Mouse (Mus musculus): Measurements from ENCODE around the gene Eri3. TPM values are rescaled to one million over a fixed set of nuclear protein-coding genes. Genes with fewer than 3 reads are reported as not detected.

The Eri3 gene
- 120 and 127 TPM in 2 replicates for polyA plus RNA-seq (2015; fragmentation: Nextera tagmentation; extraction: Ambion mirVana)

DNA sequence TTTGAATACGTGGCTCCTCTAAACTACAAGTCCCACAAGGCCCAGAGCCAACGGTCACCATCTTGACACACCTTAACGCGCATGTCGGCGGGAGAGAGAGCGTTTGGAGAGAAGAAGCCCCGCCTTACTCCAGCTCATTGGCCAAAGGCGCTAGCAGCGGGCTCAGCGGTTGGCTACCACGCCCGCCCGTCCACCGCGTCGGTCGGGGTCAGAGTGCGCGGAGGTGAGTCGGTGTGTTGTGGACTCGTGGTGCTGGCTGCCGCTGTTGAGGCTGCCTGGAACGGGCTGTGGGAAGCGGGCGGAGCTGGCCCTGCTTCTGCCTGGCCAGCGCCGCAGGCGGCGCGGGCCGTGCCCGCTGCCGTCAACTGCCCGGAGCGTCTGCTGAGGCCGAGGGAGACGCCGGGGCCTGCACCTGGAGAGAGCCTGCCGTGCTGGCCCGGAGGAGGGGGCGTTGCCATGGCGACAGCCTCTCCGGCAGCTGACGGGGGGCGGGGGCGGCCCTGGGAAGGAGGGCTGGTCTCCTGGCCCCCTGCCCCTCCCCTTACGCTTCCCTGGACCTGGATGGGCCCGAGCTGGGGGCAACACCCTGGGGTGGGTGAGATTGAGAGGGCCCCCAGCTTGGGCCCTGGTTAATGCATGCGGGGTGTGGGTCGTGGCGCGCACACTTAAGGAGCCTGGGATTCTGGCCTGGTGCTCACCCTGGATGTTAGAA, at the start of gene Eri3:
Eri3 (plus strand) TSS at position 226 of the 712 bp plus-strand sequence.
- under 1% methylated on average over 51 of the region's 53 CpGs for WGBS
- no peaks in the 10 kb centered on the region for H3K27me3 ChIP-seq (ENCODE audit: control insufficient read depth, insufficient read depth, low read depth, low read length)
- peaks cover 14% of the 10 kb centered on the region for H3K4me1 ChIP-seq (replicated peaks; ENCODE audit: control insufficient read depth, insufficient read depth, low read length)
- H3K9ac ChIP-seq (ENCODE audit: low read length): peak within 1 kb of the TSS; percentile 92
- no peaks in the 10 kb centered on the region for H3K36me3 ChIP-seq (ENCODE audit: control insufficient read depth, insufficient read depth, low read length)
- peak within 1 kb of the TSS; percentile 63 for H3K27ac ChIP-seq (ENCODE audit: low read length)
- H3K4me2 ChIP-seq (ENCODE audit: low read depth, low read length): peak within 1 kb of the TSS; percentile 80
- no peaks in the 10 kb centered on the region for H3K9me3 ChIP-seq (ENCODE audit: control insufficient read depth, low read length)
- peak within 1 kb of the TSS; percentile 74 for H3K4me3 ChIP-seq (ENCODE audit: low read length)
- ATAC-seq (ENCODE audit: low read depth): peak; percentile 100

DNA sequence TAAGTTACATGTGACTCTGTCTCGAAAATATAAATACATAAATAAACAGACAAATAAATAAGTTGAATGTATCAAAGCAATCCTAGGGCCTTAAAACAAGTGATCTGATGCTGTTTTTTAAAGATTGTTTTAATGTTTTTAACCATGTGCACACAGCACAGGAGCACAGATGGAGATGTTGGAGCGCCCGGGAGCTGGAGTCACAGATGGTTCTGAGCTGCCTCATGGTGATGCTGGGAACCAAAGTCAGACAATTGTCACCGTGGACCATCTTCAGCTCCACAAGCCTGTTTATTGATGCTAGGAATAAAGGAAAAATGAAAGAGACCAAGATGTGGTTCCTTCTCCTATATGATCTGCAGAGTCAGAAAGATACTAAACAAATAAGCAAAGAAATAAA, 31.9 kb upstream of the Eri3 start:
- no peaks in the 10 kb centered on the region for H3K4me1 ChIP-seq (replicated peaks; ENCODE audit: control insufficient read depth, insufficient read depth, low read length)
- 87% methylated on average over 4 of the region's 4 CpGs for WGBS
- H3K9ac ChIP-seq (ENCODE audit: low read length): no peak overlapping the region
- H3K27ac ChIP-seq (ENCODE audit: low read length): no peak overlapping the region
- no peak overlapping the region for H3K4me2 ChIP-seq (ENCODE audit: low read depth, low read length)
- no peaks in the 10 kb centered on the region for H3K9me3 ChIP-seq (ENCODE audit: control insufficient read depth, low read length)
- no peak for ATAC-seq (ENCODE audit: low read depth)
- no peaks in the 10 kb centered on the region for H3K36me3 ChIP-seq (ENCODE audit: control insufficient read depth, insufficient read depth, low read length)
- no peak overlapping the region for H3K4me3 ChIP-seq (ENCODE audit: low read length)
- H3K27me3 ChIP-seq (ENCODE audit: control insufficient read depth, insufficient read depth, low read depth, low read length): no peaks in the 10 kb centered on the region

DNA sequence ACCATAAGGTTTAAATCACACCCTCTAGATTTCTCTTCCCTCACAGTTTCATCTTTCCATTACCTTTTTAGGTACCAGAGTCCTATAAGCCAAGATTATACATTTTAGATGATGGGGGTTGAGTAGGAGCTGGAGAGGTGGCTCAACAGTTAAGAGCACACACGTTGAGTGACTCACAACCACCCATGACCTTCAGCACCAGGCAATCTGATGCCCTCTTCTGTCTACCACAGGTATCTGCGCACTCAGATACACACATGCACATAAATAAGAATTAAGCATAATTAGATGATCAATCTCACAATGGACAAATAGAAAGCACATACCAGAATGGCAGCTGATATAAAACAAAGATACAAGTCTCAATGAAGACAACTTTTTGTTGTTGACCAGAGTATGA, 28.8 kb upstream of the Eri3 start:
- no peak overlapping the region for H3K9ac ChIP-seq (ENCODE audit: low read length)
- no peaks in the 10 kb centered on the region for H3K36me3 ChIP-seq (ENCODE audit: control insufficient read depth, insufficient read depth, low read length)
- no peak overlapping the region for H3K4me2 ChIP-seq (ENCODE audit: low read depth, low read length)
- H3K9me3 ChIP-seq (ENCODE audit: control insufficient read depth, low read length): no peaks in the 10 kb centered on the region
- H3K4me3 ChIP-seq (ENCODE audit: low read length): no peak overlapping the region
- no peaks in the 10 kb centered on the region for H3K4me1 ChIP-seq (replicated peaks; ENCODE audit: control insufficient read depth, insufficient read depth, low read length)
- ATAC-seq (ENCODE audit: low read depth): no peak
- WGBS: 55% methylated on average over 2 of the region's 2 CpGs
- no peak overlapping the region for H3K27ac ChIP-seq (ENCODE audit: low read length)
- H3K27me3 ChIP-seq (ENCODE audit: control insufficient read depth, insufficient read depth, low read depth, low read length): no peaks in the 10 kb centered on the region

DNA sequence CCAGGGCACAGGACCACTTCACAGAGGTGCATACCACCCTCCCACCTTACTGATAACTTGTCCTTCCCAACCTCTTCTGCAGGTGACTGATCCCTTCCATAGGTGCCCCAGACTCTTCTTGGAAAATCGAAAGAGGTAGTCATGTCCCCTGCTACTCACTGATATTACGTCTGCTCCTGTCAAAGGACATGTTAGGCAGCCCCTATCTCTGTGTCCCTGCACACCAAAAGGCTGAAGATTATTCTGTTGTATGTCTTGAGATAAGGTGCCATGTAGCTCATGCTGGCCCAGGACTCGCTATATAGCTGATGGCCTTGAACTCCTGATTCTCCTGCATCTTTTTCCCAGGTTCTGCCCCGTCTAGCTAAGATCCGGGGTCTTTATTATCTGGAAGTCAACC, 24.2 kb upstream of the Eri3 start:
- 87% methylated on average over 5 of the region's 5 CpGs for WGBS
- H3K27ac ChIP-seq (ENCODE audit: low read length): no peak overlapping the region
- H3K9me3 ChIP-seq (ENCODE audit: control insufficient read depth, low read length): no peaks in the 10 kb centered on the region

DNA sequence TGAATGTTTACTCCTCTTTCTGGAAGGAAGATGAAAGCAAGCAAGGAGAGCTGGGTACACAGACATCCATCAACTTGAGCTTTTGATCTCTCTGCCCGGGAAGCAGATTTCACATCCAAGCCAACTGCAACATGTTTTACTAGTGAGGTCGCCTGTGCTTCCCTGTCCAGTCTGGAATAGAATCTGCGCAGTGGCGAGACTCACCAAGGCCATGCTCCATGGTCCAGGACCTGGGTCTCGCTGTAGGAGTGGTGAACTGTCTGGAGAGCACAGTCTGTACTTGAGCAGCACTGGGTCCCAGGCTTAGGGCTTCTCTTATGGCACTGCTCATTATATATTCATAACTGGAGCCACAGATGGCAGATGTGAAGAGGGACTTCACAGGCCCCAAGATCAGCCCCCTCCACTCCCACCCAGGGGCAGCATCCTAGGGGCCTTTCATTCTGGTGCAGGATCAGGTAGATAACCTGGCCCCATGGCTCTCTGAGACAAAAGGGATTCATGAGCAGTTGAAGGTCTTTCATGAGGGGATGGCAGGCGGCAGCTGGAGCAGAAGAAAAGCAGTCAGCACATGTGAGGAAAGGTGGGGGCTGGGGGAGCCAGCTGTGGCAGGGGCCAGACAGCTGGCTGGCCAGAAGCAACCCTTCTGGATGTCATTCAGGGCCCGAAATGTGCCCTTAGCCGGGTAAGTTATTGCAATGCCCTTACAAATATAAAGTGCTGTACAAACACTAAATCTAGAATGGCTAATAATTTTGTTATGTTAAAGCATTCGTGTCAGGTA, 22.9 kb upstream of the Eri3 start:
- no peak overlapping the region for H3K9ac ChIP-seq (ENCODE audit: low read length)
- no peaks in the 10 kb centered on the region for H3K9me3 ChIP-seq (ENCODE audit: control insufficient read depth, low read length)
- H3K27ac ChIP-seq (ENCODE audit: low read length): no peak overlapping the region
- no peak overlapping the region for H3K4me3 ChIP-seq (ENCODE audit: low read length)
- no peaks in the 10 kb centered on the region for H3K4me1 ChIP-seq (replicated peaks; ENCODE audit: control insufficient read depth, insufficient read depth, low read length)
- 38% methylated on average over 9 of the region's 9 CpGs for WGBS
- no peak for ATAC-seq (ENCODE audit: low read depth)
- no peak overlapping the region for H3K4me2 ChIP-seq (ENCODE audit: low read depth, low read length)
- no peaks in the 10 kb centered on the region for H3K27me3 ChIP-seq (ENCODE audit: control insufficient read depth, insufficient read depth, low read depth, low read length)
- H3K36me3 ChIP-seq (ENCODE audit: control insufficient read depth, insufficient read depth, low read length): no peaks in the 10 kb centered on the region

More for the DNA sequence above, 24.2 kb upstream of the Eri3 start:
- no peak for ATAC-seq (ENCODE audit: low read depth)
- H3K4me2 ChIP-seq (ENCODE audit: low read depth, low read length): no peak overlapping the region
- H3K4me1 ChIP-seq (replicated peaks; ENCODE audit: control insufficient read depth, insufficient read depth, low read length): no peaks in the 10 kb centered on the region
- no peak overlapping the region for H3K9ac ChIP-seq (ENCODE audit: low read length)
- H3K27me3 ChIP-seq (ENCODE audit: control insufficient read depth, insufficient read depth, low read depth, low read length): no peaks in the 10 kb centered on the region
- no peaks in the 10 kb centered on the region for H3K36me3 ChIP-seq (ENCODE audit: control insufficient read depth, insufficient read depth, low read length)
- no peak overlapping the region for H3K4me3 ChIP-seq (ENCODE audit: low read length)

DNA sequence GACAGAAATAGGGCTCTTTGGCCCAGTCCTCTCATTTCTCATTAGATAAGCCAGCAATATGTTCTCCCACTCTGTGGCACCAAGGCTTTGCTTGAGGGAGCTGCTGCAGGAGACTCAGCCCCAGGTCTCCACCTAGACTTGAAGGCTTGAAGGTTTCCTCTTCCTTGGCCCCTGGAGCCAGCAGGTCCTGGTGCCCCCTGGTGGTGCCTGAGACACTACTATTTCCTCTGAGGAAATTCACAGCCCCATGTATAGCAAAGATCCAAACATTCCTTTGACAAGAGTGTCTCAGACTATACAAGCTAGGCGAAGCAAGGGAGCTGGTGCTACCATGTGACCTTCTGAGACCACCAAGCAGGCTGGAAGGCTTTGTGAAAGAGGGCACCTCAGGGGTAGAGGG, 22.2 kb upstream of the Eri3 start:
- Histone ChIP-seq H3K9ac (ENCODE audit: low read length) (no peak overlapping the region), H3K27me3 (ENCODE audit: control insufficient read depth, insufficient read depth, low read depth, low read length) (no peaks in the 10 kb centered on the region), H3K4me1 (replicated peaks; ENCODE audit: control insufficient read depth, insufficient read depth, low read length) (no peaks in the 10 kb centered on the region), H3K36me3 (ENCODE audit: control insufficient read depth, insufficient read depth, low read length) (no peaks in the 10 kb centered on the region), H3K4me2 (ENCODE audit: low read depth, low read length) (no peak overlapping the region), H3K27ac (ENCODE audit: low read length) (no peak overlapping the region), H3K4me3 (ENCODE audit: low read length) (no peak overlapping the region), H3K9me3 (ENCODE audit: control insufficient read depth, low read length) (no peaks in the 10 kb centered on the region)
- 0 out of 2 replicates have a peak, but pooled peaks have one; percentile 28 for ATAC-seq (ENCODE audit: low read depth)
- 22% methylated on average over 1 of the region's 1 CpGs for WGBS

DNA sequence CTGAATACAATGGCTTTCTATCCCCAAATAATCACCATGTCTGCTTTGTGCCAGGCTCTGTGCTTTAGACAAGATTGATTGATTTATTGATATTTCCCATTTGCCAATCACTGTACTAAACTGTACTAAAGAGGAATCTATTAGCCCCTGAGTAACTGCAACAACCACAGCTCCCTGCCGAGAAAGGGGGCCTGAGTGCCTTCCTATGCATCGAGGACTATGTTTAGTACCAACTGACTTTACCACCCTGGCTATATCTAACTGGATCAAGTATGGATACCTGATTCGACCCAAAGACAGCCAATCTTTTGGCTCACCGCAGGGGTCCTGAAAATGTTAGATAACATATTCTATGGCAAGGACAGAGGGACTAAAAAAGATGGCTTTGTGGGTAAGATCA, 20.3 kb upstream of the Eri3 start:
- no peak for ATAC-seq (ENCODE audit: low read depth)

DNA sequence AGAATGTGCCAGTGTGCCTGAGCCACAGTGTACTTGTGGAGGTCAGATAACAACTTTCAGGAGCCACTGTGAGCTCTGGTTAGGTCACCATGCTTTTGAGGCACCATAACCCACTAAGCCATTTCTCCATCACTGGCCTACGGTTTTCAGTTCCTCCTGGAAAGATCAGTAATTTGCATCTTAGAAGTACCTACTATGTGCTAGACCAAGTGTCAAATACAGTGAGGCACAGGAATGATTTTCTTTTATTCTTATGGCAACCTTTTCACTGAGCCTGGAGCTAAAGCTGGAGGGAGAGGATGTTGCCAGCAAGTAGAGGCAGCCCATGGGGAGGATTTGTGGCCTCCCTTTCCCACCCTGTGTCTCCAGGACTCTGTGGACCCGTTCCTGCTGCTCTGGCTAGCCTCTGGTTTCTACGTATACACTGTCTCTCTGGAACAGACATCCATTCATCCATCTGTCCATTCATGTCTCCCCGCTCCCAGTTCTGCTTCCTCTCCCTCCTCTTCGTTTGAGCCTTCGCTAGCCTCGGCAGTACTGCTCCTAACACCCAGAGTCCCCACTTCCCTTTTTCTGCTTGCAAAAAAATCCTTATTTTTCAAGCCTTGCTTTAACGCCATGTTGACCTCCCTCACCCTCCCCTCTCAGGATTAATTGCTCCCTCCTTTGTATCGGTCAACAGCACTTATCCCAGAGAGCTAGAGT, 14.5 kb upstream of the Eri3 start:
- Histone ChIP-seq H3K4me3 (ENCODE audit: low read length) (no peak overlapping the region), H3K9ac (ENCODE audit: low read length) (no peak overlapping the region), H3K4me1 (replicated peaks; ENCODE audit: control insufficient read depth, insufficient read depth, low read length) (no peaks in the 10 kb centered on the region), H3K9me3 (ENCODE audit: control insufficient read depth, low read length) (no peaks in the 10 kb centered on the region), H3K27me3 (ENCODE audit: control insufficient read depth, insufficient read depth, low read depth, low read length) (no peaks in the 10 kb centered on the region), H3K4me2 (ENCODE audit: low read depth, low read length) (no peak overlapping the region), H3K27ac (ENCODE audit: low read length) (no peak overlapping the region), H3K36me3 (ENCODE audit: control insufficient read depth, insufficient read depth, low read length) (no peaks in the 10 kb centered on the region)
- 47% methylated on average over 9 of the region's 9 CpGs for WGBS
- no peak for ATAC-seq (ENCODE audit: low read depth)

More for the DNA sequence above, 20.3 kb upstream of the Eri3 start:
- Histone ChIP-seq H3K27me3 (ENCODE audit: control insufficient read depth, insufficient read depth, low read depth, low read length) (no peaks in the 10 kb centered on the region), H3K4me3 (ENCODE audit: low read length) (no peak overlapping the region), H3K27ac (ENCODE audit: low read length) (no peak overlapping the region), H3K36me3 (ENCODE audit: control insufficient read depth, insufficient read depth, low read length) (no peaks in the 10 kb centered on the region), H3K4me1 (replicated peaks; ENCODE audit: control insufficient read depth, insufficient read depth, low read length) (no peaks in the 10 kb centered on the region), H3K4me2 (ENCODE audit: low read depth, low read length) (no peak overlapping the region), H3K9ac (ENCODE audit: low read length) (no peak overlapping the region), H3K9me3 (ENCODE audit: control insufficient read depth, low read length) (no peaks in the 10 kb centered on the region)
- 77% methylated on average over 4 of the region's 4 CpGs for WGBS

DNA sequence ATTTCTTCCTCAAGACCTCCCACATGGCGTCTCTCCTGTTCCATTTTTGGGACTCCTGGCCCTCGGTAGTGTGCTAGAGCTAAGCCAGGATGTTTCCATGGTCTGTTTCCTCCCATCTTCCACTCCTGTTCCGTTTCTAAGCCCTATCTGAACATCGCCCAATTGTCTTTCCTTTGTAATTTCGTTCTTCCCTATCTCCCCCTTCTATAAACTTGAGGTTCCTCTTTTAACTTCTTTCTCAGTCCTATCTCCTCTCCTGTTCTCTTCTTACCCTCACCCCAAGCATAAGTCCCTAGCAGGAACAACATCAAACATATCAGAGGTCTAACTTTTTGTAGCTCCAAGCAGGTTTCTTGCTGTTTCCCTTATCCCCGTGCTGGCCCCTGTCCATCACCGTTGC, 13.2 kb upstream of the Eri3 start:
- Histone ChIP-seq H3K9ac (ENCODE audit: low read length) (no peak overlapping the region), H3K4me3 (ENCODE audit: low read length) (no peak overlapping the region), H3K9me3 (ENCODE audit: control insufficient read depth, low read length) (no peaks in the 10 kb centered on the region), H3K4me2 (ENCODE audit: low read depth, low read length) (no peak overlapping the region), H3K36me3 (ENCODE audit: control insufficient read depth, insufficient read depth, low read length) (no peaks in the 10 kb centered on the region), H3K27ac (ENCODE audit: low read length) (no peak overlapping the region), H3K27me3 (ENCODE audit: control insufficient read depth, insufficient read depth, low read depth, low read length) (no peaks in the 10 kb centered on the region), H3K4me1 (replicated peaks; ENCODE audit: control insufficient read depth, insufficient read depth, low read length) (no peaks in the 10 kb centered on the region)
- WGBS: 68% methylated on average over 7 of the region's 7 CpGs
- no peak for ATAC-seq (ENCODE audit: low read depth)
